Mouse (Mus musculus): Measurements from ENCODE around the gene Rps6ka2. TPM values are rescaled to one million over a fixed set of nuclear protein-coding genes. Genes with fewer than 3 reads are reported as not detected.

Rps6ka2 gene
- polyA plus RNA-seq, 1 experiment from 2014 or later: 11.7 TPM

Other genes starting within 250 kb of the Rps6ka2 start
- 45.4 and 47.4 TPM in 2 replicates for gene Rsph3b, start 221.4 kb upstream of the Rps6ka2 start, polyA plus RNA-seq (2014; fragmentation: Nextera tagmentation; extraction: Ambion mirVana)
- gene Tagap1, start 209.0 kb upstream of the Rps6ka2 start, polyA plus RNA-seq (2014; fragmentation: Nextera tagmentation; extraction: Ambion mirVana): 73.7 and 77.0 TPM in 2 replicates
- 229 and 237 TPM in 2 replicates for gene Rnaset2b, start 199.5 kb upstream of the Rps6ka2 start, polyA plus RNA-seq (2014; fragmentation: Nextera tagmentation; extraction: Ambion mirVana)
- 0.42 and 0.50 TPM in 2 replicates for gene Gm49721, start 191.2 kb upstream of the Rps6ka2 start, polyA plus RNA-seq (2014; fragmentation: Nextera tagmentation; extraction: Ambion mirVana)
- not detected in 2 replicates for gene Gm1604a, start 144.5 kb upstream of the Rps6ka2 start, polyA plus RNA-seq (2014; fragmentation: Nextera tagmentation; extraction: Ambion mirVana)
- gene Tcp10a, start 154.5 kb downstream of the Rps6ka2 start, polyA plus RNA-seq (2014; fragmentation: Nextera tagmentation; extraction: Ambion mirVana): not detected in 2 replicates
- not detected in 2 replicates for gene Ttll2, start 182.6 kb downstream of the Rps6ka2 start, polyA plus RNA-seq (2014; fragmentation: Nextera tagmentation; extraction: Ambion mirVana)
- gene Gm49630, start 201.9 kb downstream of the Rps6ka2 start, polyA plus RNA-seq (2014; fragmentation: Nextera tagmentation; extraction: Ambion mirVana): not detected in 2 replicates
- gene Unc93a2, start 215.3 kb downstream of the Rps6ka2 start, polyA plus RNA-seq (2014; fragmentation: Nextera tagmentation; extraction: Ambion mirVana): not detected in 2 replicates